Mouse (Mus musculus) CD4-positive, CD25-positive, alpha-beta regulatory T cell, adult 2 months (primary cell): ENCODE results near the gene 2310034G01Rik.
A peak's percentile ranks its signal among the peaks of the same experiment; 100 is the strongest.

Experiments used
- DNase-seq: peaks from one replicate; pipeline ENCODE4 v3.0.0-alpha.2; 2012; ENCODE audit warnings: low read depth, low spot score

2310034G01Rik gene

DNA sequence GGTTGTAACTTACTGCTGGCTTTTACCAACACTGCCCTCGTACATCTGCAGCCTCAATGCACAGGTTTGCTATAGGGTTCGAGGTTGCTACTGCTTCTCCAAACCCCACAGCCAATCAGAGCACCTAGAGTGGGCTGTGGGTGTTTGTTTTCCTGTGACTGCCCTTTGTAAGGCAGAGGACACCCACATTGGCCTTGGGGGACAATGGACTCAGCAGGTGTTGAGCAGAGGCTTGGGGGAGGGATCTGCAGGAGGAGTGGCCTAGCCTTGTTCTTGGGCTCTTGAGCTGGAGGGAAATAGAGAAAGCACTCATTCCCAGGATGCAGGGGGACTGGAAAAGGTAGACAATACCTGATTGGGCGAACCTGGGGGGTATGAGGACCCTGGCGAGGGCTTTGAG is 8.3 kb upstream of the 2310034G01Rik start:
- DNase-seq, result no peak

- no peak for DNase-seq
Measured at GRCm38 (mm10) chr19:46357344-46358280, 7.5 kb upstream of the 2310034G01Rik start.

DNA sequence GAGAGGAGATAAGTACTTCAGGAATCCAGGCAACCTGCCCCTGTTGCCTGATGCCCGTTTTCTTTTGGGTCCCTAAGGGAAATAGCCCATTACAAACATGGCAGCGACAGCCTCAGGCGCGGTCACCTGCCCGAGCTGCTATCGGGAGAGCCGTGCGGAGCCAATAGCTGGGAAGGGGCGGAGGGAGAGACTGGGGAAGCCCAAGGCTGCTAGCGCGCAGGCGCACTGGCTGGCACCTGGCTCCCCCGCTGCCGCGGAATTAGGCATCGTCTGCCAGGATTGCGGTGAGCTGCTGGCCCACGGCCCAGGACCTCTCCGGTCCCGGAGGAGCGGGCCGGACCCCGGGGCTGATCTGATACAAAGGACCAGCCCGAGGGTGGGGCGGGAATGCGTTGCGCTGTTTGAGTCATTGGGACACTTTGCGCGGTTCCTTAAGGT is 6.6 kb upstream of the 2310034G01Rik start:
- DNase-seq, result peak; percentile 92

- DNase-seq, result no peak
Measured at GRCm38 (mm10) chr19:46349550-46349949, 552 bp downstream of the 2310034G01Rik start.

DNA sequence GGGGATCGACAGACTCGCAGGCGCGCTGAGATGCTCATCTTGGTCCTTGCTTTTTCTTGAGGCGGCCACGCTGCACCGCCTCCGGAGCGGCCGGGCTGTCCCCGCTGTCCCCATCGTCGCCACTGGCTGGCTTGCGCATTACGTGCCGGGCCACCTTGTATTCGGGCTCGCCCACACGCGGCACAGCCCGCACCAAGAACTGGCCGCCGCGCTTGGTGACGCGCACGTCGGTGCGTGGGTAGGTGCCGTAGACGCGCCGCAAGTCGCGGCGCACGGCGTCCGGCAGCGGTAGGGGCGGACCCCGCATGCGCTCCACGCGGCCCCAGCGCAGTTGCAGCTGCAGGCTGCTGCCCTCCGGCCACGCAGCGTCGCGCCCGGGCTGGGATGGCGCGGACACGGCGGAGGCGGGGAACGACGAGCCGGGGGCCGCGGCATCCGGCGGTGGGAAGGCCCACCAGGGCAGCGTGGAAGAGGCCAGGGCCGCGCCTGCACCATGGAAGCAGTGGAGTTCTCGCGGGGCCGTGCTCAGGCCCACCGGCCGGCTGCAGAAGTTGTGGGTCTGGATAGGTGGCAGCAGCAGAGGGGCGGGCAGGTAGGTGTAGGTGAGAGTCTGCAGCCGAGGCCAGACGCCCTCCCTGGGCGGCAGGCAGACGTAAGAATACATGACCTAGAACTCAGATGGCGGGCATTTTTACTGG is 1.2 kb downstream of the 2310034G01Rik start:
- peak; percentile 88 for DNase-seq

DNA sequence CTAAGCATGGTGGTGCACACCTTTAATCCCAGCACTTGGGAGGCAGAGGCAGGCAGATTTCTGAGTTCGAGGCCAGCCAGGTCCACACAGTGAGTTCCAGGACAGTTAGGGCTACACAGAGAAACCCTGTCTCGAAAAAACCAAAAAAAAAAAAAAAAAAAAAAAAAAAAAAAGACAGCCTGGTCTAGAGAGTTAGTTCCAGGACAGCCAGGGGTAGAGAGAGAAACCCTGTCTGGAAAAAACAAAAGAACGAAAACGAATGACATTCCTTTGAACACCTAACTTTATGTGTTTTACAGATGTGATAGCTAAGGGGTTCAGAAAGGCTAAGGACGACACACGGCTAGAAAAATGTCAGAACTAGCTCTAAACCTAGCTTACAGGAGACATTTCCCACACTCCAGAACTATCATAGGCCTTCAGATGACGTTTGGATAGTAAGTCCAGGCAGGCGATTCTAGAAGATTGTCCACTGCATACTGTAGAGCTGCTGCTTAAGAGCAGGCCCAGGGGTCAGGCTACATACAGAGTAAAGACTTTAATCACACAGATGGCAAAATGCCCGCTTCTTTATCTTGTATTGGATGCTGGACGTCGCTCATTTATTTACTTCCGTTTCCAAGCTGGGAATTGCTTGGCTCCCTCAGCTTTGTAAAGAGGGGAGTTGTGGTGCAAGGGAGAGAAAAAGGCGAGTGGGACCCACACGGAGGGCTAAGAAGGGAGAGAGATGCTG is 2.0 kb downstream of the 2310034G01Rik start:
- DNase-seq, result no peak

GRCm38 (mm10) chr19:46347146-46347545 is 3.0 kb downstream of the 2310034G01Rik start:
- no peak for DNase-seq

DNA sequence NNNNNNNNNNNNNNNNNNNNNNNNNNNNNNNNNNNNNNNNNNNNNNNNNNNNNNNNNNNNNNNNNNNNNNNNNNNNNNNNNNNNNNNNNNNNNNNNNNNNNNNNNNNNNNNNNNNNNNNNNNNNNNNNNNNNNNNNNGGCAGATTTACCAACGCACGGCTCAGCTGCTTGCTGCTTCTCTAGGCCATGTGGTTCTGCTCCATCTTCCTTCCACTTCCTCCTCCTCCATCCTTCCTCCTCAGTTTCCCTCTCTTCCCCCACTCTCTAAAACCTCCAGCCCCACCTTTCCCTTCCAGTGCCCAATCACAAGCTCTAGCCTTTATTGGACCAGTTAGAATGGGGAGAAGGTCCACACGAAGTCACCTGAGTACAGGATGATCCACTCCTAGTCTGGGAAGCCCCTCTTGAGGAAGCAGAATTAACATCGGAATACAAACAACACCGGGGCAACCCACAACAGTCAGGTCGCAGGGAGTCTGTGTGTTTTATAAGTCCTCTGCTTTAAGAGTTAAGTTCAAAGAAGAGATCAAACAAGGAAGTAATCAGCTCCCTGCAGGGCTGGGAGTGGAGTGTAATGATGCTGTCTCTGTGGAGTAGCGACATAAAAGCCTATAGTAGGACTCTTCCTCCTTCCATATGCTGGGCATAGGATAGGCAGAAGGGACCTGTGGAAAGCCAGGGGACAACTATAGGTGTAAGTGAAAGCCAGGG is 5.2 kb downstream of the 2310034G01Rik start:
- DNase-seq, result no peak

GRCm38 (mm10) chr19:46339287-46339971 is 10.7 kb downstream of the 2310034G01Rik start:
- DNase-seq, result peak; percentile 27

DNA sequence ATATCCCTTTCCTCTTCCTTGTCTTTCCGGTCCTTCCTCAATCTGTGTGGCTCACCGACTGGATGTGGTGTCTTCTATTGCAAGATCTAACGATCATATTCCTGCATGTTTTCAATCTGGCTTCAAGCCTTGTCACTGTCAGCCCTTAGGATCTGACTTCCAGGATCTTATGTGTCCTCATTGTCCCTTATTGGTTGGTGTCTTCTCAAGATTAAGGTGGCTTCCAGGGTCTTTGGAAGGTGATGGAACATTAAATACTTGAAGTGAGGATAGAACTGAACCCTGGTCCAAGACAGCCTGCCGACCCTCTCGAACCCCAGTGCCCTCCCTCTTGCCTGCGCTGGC is 11.2 kb downstream of the 2310034G01Rik start:
- DNase-seq, result no peak

DNA sequence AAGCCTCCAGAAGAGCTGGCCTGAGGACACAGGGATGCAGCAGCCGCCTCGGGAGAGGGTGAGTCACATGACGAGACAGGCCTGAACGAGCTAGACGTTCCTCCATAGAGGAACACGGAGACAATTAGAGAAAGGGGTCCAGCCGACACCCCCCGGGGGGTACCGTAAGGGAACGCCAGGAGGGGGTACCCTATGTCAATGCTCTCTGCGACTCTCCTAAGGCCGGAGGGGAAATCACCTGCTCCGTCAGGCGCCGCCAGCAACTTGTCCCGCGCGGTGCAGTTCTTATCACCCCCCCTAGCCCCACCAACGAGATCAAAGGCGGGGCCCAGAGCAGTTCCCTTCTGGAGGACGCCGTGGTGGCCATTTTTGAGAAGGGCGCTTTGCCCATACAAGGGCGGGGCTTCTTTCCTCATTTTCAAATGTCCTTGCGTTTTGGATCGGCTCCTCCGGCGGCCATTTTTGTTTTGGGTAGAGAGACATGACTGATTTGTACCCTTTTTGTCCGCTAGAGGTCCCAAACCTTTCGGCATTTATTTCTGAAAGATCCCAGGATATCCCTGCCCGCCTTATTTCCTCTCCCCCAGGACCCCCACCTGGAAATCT is 11.7 kb downstream of the 2310034G01Rik start, which contains the start of gene Cuedc2:
Gene Cuedc2 (minus strand): TSS at position 372 of the 606 bp plus-strand sequence.
- DNase-seq, result peak; percentile 95

DNA sequence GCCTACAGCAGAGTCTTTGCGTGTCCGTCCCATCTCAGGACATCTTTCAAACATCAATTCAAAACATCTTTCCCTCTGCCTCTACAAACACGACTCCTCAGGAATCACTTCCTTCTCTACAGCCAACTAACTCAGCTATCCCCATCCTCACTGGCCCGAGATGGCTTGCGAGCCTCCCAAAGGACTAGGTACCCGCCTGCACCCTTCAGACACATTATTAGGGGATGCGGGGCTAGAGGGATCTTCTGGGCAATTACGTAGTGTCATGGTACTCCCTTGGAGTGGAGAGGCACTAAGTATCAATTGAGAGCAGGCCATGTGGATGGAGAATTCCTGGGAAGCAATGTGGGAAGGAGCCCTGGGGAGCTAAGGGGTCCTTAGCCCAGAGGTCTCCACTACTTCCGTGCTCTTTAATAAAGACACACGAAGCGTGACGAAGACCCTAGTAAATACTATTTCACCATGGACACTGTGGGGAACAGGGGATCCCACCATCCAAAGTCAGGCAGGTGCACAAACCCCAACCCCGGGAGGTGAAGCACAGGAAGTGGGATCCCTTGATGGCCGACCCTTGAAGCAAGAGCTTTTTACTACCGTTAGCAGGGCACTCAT is 12.3 kb downstream of the 2310034G01Rik start:
- no peak for DNase-seq

DNA sequence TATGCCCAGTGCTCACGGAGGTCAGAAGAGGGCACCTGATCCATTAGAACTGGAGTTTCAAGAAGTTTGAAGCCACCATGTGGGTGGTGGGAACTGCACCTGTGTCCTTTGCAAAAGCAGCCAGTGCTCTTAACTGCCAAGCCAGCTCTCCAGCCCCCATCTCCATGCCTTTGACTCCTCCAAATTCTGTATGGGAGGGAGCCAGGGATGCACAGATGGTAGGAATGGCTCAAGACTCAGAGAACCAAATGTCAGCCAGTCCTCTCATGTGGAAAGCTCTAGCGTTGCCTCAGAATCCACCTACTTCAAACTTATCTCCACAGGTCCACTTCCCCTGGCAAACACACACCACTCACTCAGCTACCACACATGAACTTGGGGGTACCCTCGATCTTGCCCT is 16.2 kb downstream of the 2310034G01Rik start:
- DNase-seq, result no peak

- DNase-seq, result no peak
Measured at GRCm38 (mm10) chr19:46332721-46333339, 17.3 kb downstream of the 2310034G01Rik start.

GRCm38 (mm10) chr19:46331936-46332335 is 18.2 kb downstream of the 2310034G01Rik start:
- no peak for DNase-seq

- DNase-seq, result no peak
Measured at GRCm38 (mm10) chr19:46331326-46331725, 18.8 kb downstream of the 2310034G01Rik start.

DNA sequence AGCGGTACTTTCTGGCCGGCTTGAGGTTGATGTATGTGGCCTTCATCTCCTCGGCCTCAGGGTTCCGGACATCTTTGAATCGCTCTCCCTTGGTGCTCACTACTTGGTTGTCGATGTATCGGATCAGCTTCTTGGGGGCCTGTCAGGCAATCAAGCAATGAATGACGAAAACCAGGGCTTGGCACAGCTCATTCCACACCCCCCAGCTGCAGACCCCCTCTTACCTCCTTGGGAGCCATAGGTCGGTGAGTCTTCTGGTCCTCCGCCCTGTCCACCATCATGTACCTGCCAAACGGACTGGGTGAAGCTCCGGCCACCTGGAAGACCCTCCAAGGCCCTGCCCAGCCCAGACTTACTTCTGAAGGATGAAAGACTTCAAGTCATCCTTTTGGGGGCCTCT is 19.4 kb downstream of the 2310034G01Rik start:
- no peak for DNase-seq

- DNase-seq, result peak; percentile 71
Measured at GRCm38 (mm10) chr19:46329951-46330350, 20.2 kb downstream of the 2310034G01Rik start.

GRCm38 (mm10) chr19:46329031-46329641 is 21.0 kb downstream of the 2310034G01Rik start:
- DNase-seq, result peak; percentile 51
